Mouse (Mus musculus) CD8-positive naive resting alpha-beta T cell, adult 2 months (primary cell): ENCODE results near the gene Uqcr11.

Source experiments
- DNase-seq, 2 experiments: peaks; one replicate each; pipeline ENCODE4 v3.0.0; 2022; ENCODE audit warnings: low read depth in 2 of 2, low spot score in 2 of 2

Uqcr11 gene

GRCm38 (mm10) chr10:80431570-80432386, 25.1 kb upstream of the Uqcr11 start:
- peak; percentile 19 to 34 for DNase-seq

DNA sequence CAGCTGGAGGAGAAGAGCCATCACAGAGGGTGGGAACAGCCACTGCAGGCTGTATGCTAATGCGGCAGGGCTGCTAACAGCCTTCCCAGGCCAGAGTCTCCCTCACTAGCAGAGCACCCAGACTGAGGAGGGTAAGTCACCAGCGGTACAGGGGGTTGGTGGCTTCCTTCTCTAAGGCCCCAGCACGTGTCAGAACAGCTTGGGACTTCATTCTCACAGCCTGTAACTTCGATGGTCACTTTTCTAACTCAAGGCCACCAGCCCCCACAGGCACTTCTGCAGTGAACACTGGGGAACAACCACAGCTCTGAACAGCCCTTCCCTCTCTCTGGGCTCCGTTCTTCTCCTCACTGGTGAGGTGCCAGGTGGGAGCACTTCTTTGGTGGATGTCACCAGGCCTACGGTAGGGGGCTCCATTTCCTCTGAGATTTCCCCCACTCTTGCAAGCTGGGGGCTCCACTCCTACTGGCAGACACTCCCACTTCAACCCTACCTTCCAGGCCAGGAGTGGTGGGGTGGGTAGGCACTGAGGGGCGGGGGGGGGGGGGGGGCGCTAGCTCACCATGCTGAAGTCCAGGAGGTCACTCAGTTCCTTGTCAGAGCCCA, 23.8 kb upstream of the Uqcr11 start:
- no peak for DNase-seq

- no peak for DNase-seq
These were observed 23.2 kb upstream of the Uqcr11 start for GRCm38 (mm10) chr10:80429800-80430199.

- DNase-seq: no peak
These were observed 18.4 kb upstream of the Uqcr11 start for GRCm38 (mm10) chr10:80425041-80425440.

GRCm38 (mm10) chr10:80423562-80423961, 16.9 kb upstream of the Uqcr11 start:
- no peak for DNase-seq

- DNase-seq: no peak
These were observed 15.2 kb upstream of the Uqcr11 start for GRCm38 (mm10) chr10:80421651-80422472.

GRCm38 (mm10) chr10:80421208-80421607, 14.6 kb upstream of the Uqcr11 start:
- no peak for DNase-seq

- DNase-seq: no peak
These were observed 14.1 kb upstream of the Uqcr11 start for GRCm38 (mm10) chr10:80420729-80421128.

DNA sequence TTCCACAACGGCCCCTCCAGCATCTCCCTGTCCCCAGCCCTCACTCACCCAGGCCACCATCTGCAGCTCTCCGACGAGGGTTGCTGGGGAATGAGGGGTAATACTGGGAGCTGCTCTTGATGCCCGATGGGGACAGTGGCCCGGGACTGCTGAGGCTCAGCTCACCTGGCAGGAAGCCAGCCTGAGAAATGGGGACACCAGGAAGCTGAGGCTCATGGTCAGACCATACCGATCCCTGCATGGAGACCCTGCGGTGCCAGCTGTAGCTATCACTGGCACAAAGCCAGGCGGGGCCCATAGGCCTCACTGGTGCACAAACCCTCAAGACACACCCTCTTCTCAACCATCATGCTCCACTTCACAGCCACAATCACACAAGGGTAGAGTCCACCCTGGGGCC, 12.8 kb upstream of the Uqcr11 start:
- DNase-seq: no peak

DNA sequence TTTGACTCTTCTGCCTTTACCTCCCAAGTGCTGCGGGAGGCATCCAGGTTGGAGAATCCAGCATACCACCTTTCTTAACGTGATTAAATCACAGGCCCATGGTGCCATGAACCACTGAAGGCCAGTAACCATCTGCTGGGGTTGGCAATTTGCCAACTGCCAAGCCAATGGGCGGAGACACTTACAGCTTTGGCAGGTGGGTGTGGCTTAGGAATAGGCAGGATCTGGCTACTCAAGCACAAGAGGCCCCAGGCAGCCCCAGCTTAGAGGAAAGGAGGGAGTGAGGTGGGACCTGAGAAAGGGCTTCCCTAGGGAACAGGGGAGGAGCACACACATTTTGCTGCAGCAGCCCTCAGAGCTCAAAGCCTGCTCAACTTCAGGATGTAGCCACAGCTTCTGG, 11.7 kb upstream of the Uqcr11 start:
- no peak for DNase-seq

DNA sequence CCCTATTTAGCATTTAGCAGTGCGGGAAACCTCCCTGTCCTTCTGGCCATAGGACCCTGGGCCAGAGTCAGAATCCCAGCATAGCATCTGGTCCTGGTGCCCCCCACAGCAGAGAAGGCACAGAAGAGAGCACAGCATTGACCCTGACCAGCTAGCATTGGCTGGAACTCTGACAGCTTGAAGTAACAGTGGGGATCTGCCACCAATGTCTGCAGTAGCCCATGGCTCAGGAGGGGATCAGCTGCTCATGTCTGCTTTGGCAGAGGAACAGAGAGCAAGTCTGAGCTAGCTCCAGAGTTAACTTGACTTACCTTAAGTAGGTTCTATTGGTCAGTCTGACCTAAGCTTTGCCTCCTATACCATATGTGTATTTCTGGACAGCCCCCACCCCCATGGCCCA, 11.2 kb upstream of the Uqcr11 start:
- DNase-seq: no peak

GRCm38 (mm10) chr10:80417371-80417770, 10.7 kb upstream of the Uqcr11 start:
- DNase-seq: no peak

- no peak for DNase-seq
These were observed 8.9 kb upstream of the Uqcr11 start for GRCm38 (mm10) chr10:80415566-80415965.

DNA sequence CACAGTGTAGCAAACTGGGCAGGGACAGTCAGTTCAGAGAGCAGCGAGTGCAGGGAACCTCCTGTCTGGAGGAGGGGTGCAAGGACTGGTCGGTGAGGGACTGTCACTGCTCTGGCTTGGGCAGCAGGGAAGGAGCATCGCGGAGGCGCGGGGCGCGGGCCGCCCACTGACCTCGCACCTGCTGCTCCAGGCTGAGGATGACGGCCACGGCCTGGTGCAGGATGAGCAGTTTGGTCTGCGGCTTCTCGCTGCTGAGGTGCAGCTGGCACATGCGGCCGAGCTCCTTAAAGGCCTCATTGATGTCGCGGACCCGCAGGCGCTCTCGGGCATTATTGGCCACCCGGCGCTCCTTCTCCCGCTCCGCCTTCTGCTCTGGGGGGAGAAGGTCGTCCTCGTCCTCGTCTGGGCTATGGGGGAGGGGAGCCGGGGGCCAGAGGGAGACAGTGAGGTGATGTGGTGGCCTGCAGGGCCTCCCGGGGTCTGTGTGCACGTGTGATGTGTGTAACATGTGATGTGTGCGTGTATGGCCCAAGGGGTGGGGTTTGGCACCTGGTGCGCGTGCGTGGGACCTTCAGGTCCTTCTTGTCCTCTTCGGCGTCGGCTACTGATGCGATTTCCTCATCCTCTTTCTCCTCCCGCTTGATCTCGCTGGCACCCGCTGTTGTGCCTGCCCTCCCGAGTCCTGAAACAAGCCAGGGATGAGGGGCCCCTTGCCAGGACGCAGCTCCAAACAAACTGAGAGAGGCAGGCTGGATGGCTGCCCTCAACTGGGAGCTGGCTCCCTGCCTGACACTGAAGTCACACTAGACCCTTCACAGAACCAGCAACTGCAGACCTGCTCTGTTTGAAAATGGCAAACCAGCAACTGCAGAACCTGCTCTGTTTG, 6.3 kb upstream of the Uqcr11 start:
- no peak for DNase-seq

- no peak for DNase-seq
These were observed 1.3 kb upstream of the Uqcr11 start for GRCm38 (mm10) chr10:80407924-80408323.

DNA sequence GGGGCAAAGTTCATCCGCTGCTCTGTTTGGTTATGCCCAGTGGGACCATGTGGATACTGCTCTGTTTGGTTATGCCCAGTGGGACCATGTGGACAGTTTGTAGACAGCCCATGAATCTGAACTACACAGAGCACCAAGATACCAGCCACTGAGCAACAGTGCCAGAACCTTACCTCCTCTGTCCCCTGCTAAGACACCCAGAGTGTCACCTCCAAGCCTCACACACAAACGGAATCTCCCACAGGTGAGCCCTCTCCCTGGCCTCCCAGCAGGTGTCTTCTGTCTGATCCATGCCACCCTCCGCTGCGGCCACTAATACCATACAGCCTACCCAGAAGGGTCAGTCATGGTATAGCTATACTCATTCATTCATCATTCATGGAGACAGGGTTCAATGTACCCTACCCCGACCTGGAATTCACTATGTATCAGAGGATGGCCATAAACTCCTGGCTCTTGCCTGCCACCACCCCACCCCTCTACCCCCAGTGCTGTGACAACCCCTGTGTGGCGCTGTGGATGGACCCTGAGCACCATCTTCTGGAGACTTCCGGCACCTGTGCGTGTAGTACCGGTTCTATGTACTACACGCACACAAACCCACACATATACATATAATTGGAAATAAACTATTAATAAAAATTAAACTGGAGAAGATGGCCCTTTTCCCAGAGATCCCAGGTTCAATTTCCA, 1.0 kb downstream of the Uqcr11 start:
- no peak for DNase-seq

GRCm38 (mm10) chr10:80403044-80403692, 3.5 kb downstream of the Uqcr11 start:
- peak; percentile 42 to 50 for DNase-seq

- no peak for DNase-seq
These were observed 5.9 kb downstream of the Uqcr11 start for GRCm38 (mm10) chr10:80400704-80401161.

DNA sequence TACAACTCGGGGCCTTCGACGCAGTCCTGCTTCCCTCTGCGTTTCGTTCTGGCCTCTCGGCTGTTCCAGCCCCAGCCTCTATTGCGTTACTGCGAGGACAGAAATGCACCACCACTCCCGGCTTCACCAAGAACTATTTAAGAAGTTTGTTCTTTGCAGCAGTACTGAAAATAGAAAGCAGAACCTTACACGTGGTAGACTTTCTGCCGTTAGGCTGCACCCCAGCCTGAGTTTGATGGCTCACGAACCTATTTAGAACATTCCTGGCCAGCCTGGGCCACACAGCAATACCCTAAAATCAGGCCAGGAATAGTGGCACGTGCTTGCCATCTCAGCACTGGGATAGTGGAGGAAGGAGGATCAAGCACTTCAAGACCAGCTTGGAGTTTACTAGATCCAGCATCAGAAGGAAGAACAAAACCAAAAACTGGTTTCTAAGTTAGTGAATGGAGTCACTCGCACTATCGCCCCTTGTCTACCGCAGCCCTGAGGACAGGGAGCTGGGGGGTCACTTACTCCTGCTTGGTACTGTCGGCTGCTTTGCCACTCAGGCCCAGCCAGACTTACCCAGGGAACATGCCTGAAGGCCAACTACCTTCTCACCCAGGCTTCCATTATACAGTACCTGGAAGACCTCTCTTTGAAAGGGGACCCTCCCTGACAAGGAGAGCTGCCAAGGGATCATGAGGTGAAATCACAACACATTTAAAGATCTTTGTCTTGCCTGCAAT, 6.5 kb downstream of the Uqcr11 start:
- DNase-seq: no peak
